Mouse (Mus musculus): Measurements from ENCODE around the gene Hoxd13. TPM values are rescaled to one million over a fixed set of nuclear protein-coding genes. Genes with fewer than 3 reads are reported as not detected.

The Hoxd13 gene
- polyA plus RNA-seq, 1 experiment from 2014 or later: not detected

GRCm38 (mm10) chr2:74692808-74693431, 24.8 kb downstream of the Hoxd13 start:
- H3K9ac ChIP-seq (ENCODE audit: low read length): no peak overlapping the region
- H3K4me1 ChIP-seq (replicated peaks; ENCODE audit: control insufficient read depth, insufficient read depth, low read length): peaks cover under 1% of the 10 kb centered on the region; the same call in 1 of the 2 replicates
- 2% methylated on average over 20 of the region's 20 CpGs for whole genome bisulfite sequencing
- H3K36me3 ChIP-seq (ENCODE audit: control insufficient read depth, insufficient read depth, low read length): no peaks in the 10 kb centered on the region
- peaks cover 96% of the 10 kb centered on the region for H3K27me3 ChIP-seq (ENCODE audit: control insufficient read depth, insufficient read depth, low read length)
- H3K4me2 ChIP-seq (ENCODE audit: low read depth, low read length, severe bottlenecking): no peak overlapping the region
- ATAC-seq (replicated peaks; ENCODE audit: low FRiP score) (no peak), DNase-seq (ENCODE audit: low spot score) (peak; percentile 57)
- H3K4me3 ChIP-seq (ENCODE audit: low read depth, low read length): no peak overlapping the region
- H3K9me3 ChIP-seq (ENCODE audit: control insufficient read depth, low read length): no peaks in the 10 kb centered on the region
- H3K27ac ChIP-seq (ENCODE audit: low read depth, low read length): no peak overlapping the region

GRCm38 (mm10) chr2:74693432-74693827, 25.3 kb downstream of the Hoxd13 start:
- H3K9me3 ChIP-seq (ENCODE audit: control insufficient read depth, low read length): no peaks in the 10 kb centered on the region
- no peak for ATAC-seq (replicated peaks; ENCODE audit: low FRiP score)
- no peak overlapping the region for H3K9ac ChIP-seq (ENCODE audit: low read length)
- peaks cover 97% of the 10 kb centered on the region for H3K27me3 ChIP-seq (ENCODE audit: control insufficient read depth, insufficient read depth, low read length)
- no peak overlapping the region for H3K27ac ChIP-seq (ENCODE audit: low read depth, low read length)
- DNase-seq (ENCODE audit: low spot score): peak; percentile 44
- H3K4me3 ChIP-seq (ENCODE audit: low read depth, low read length): no peak overlapping the region
- peaks cover 3% of the 10 kb centered on the region; the same call in 1 of the 2 replicates for H3K4me1 ChIP-seq (replicated peaks; ENCODE audit: control insufficient read depth, insufficient read depth, low read length)
- no peak overlapping the region for H3K4me2 ChIP-seq (ENCODE audit: low read depth, low read length, severe bottlenecking)
- WGBS: 11% methylated on average over 4 of the region's 4 CpGs
- H3K36me3 ChIP-seq (ENCODE audit: control insufficient read depth, insufficient read depth, low read length): no peaks in the 10 kb centered on the region

GRCm38 (mm10) chr2:74694066-74694465, 26.0 kb downstream of the Hoxd13 start:
- ATAC-seq (replicated peaks; ENCODE audit: low FRiP score): no peak
- H3K4me2 ChIP-seq (ENCODE audit: low read depth, low read length, severe bottlenecking): no peak overlapping the region
- no peak overlapping the region for H3K27ac ChIP-seq (ENCODE audit: low read depth, low read length)
- peaks cover 3% of the 10 kb centered on the region; the same call in 1 of the 2 replicates for H3K4me1 ChIP-seq (replicated peaks; ENCODE audit: control insufficient read depth, insufficient read depth, low read length)
- no peak overlapping the region for H3K9ac ChIP-seq (ENCODE audit: low read length)
- no peaks in the 10 kb centered on the region for H3K9me3 ChIP-seq (ENCODE audit: control insufficient read depth, low read length)
- 3% methylated on average over 16 of the region's 16 CpGs for WGBS
- peak; percentile 70 for DNase-seq (ENCODE audit: low spot score)
- no peak overlapping the region for H3K4me3 ChIP-seq (ENCODE audit: low read depth, low read length)
- no peaks in the 10 kb centered on the region for H3K36me3 ChIP-seq (ENCODE audit: control insufficient read depth, insufficient read depth, low read length)
- peaks cover 97% of the 10 kb centered on the region for H3K27me3 ChIP-seq (ENCODE audit: control insufficient read depth, insufficient read depth, low read length)

GRCm38 (mm10) chr2:74695383-74695782, 27.3 kb downstream of the Hoxd13 start:
- no peak overlapping the region for H3K4me2 ChIP-seq (ENCODE audit: low read depth, low read length, severe bottlenecking)
- H3K4me3 ChIP-seq (ENCODE audit: low read depth, low read length): no peak overlapping the region
- WGBS: 0% methylated on average over 1 of the region's 1 CpGs
- H3K9me3 ChIP-seq (ENCODE audit: control insufficient read depth, low read length): no peaks in the 10 kb centered on the region
- ATAC-seq (replicated peaks; ENCODE audit: low FRiP score) (no peak), DNase-seq (ENCODE audit: low spot score) (no peak)
- no peak overlapping the region for H3K9ac ChIP-seq (ENCODE audit: low read length)
- no peaks in the 10 kb centered on the region for H3K36me3 ChIP-seq (ENCODE audit: control insufficient read depth, insufficient read depth, low read length)
- peaks cover 3% of the 10 kb centered on the region; the same call in 1 of the 2 replicates for H3K4me1 ChIP-seq (replicated peaks; ENCODE audit: control insufficient read depth, insufficient read depth, low read length)
- peaks cover 99% of the 10 kb centered on the region for H3K27me3 ChIP-seq (ENCODE audit: control insufficient read depth, insufficient read depth, low read length)
- no peak overlapping the region for H3K27ac ChIP-seq (ENCODE audit: low read depth, low read length)

- Histone ChIP-seq H3K4me2 (ENCODE audit: low read depth, low read length, severe bottlenecking) (no peak overlapping the region), H3K4me1 (replicated peaks; ENCODE audit: control insufficient read depth, insufficient read depth, low read length) (peaks cover 3% of the 10 kb centered on the region; the same call in 1 of the 2 replicates), H3K27me3 (ENCODE audit: control insufficient read depth, insufficient read depth, low read length) (peaks cover 100% of the 10 kb centered on the region), H3K4me3 (ENCODE audit: low read depth, low read length) (no peak overlapping the region), H3K9me3 (ENCODE audit: control insufficient read depth, low read length) (no peaks in the 10 kb centered on the region), H3K27ac (ENCODE audit: low read depth, low read length) (no peak overlapping the region), H3K9ac (ENCODE audit: low read length) (no peak overlapping the region), H3K36me3 (ENCODE audit: control insufficient read depth, insufficient read depth, low read length) (no peaks in the 10 kb centered on the region)
- DNase-seq (ENCODE audit: low spot score): peak; percentile 50
- WGBS: 3% methylated on average over 7 of the region's 7 CpGs
- no peak for ATAC-seq (replicated peaks; ENCODE audit: low FRiP score)
Measured at GRCm38 (mm10) chr2:74695813-74696430, 27.8 kb downstream of the Hoxd13 start.

- Histone ChIP-seq H3K4me3 (ENCODE audit: low read depth, low read length) (no peak overlapping the region), H3K36me3 (ENCODE audit: control insufficient read depth, insufficient read depth, low read length) (no peaks in the 10 kb centered on the region), H3K4me1 (replicated peaks; ENCODE audit: control insufficient read depth, insufficient read depth, low read length) (peaks cover 3% of the 10 kb centered on the region; the same call in 1 of the 2 replicates), H3K27ac (ENCODE audit: low read depth, low read length) (no peak overlapping the region), H3K9me3 (ENCODE audit: control insufficient read depth, low read length) (no peaks in the 10 kb centered on the region), H3K9ac (ENCODE audit: low read length) (no peak overlapping the region), H3K27me3 (ENCODE audit: control insufficient read depth, insufficient read depth, low read length) (peaks cover 100% of the 10 kb centered on the region), H3K4me2 (ENCODE audit: low read depth, low read length, severe bottlenecking) (no peak overlapping the region)
- WGBS: under 1% methylated on average over 34 of the region's 34 CpGs
- ATAC-seq (replicated peaks; ENCODE audit: low FRiP score) (no peak), DNase-seq (ENCODE audit: low spot score) (peak; percentile 62)
Measured at GRCm38 (mm10) chr2:74696442-74697335, 28.6 kb downstream of the Hoxd13 start.

- no peak within 1 kb of the TSS for H3K9ac ChIP-seq (ENCODE audit: low read length)
- ATAC-seq (replicated peaks; ENCODE audit: low FRiP score): peak; percentile 53; the same call in 1 of the 2 replicates
- H3K36me3 ChIP-seq (ENCODE audit: control insufficient read depth, insufficient read depth, low read length): no peaks in the 10 kb centered on the region
- no peak within 1 kb of the TSS for H3K27ac ChIP-seq (ENCODE audit: low read depth, low read length)
- H3K4me2 ChIP-seq (ENCODE audit: low read depth, low read length, severe bottlenecking): peak within 1 kb of the TSS; percentile 55
- peak; percentile 81 for DNase-seq (ENCODE audit: low spot score)
- H3K9me3 ChIP-seq (ENCODE audit: control insufficient read depth, low read length): no peaks in the 10 kb centered on the region
- under 1% methylated on average over 41 of the region's 43 CpGs for WGBS
- H3K4me1 ChIP-seq (replicated peaks; ENCODE audit: control insufficient read depth, insufficient read depth, low read length): peaks cover 3% of the 10 kb centered on the region; the same call in 1 of the 2 replicates
- peak within 1 kb of the TSS; percentile 28 for H3K4me3 ChIP-seq (ENCODE audit: low read depth, low read length)
- H3K27me3 ChIP-seq (ENCODE audit: control insufficient read depth, insufficient read depth, low read length): peaks cover 98% of the 10 kb centered on the region
Measured at GRCm38 (mm10) chr2:74697567-74698121, 29.5 kb downstream of the Hoxd13 start, which contains the start of gene Hoxd9. Gene Hoxd9 (plus strand): TSS chr2:74697727.
